Mouse (Mus musculus): ENCODE measurements around the gene Rb1. TPM values are rescaled to one million over a fixed set of nuclear protein-coding genes. Genes with fewer than 3 reads are reported as not detected.
A peak's percentile ranks its signal among the peaks of the same experiment; 100 is the strongest.

Rb1 gene
- total RNA-seq, 2 experiments from 2014 or later, result 14.4 to 20.1 TPM

- TF ChIP-seq CTCF (IDR thresholded peaks at IDR 0.05), result no peak
- Histone ChIP-seq H3K27ac (no peak overlapping the region), H3K4me3 (no peak overlapping the region)
- intact Hi-C loops (cut with DNase I), result no loop called here
- no peak for DNase-seq
Observed at GRCm38 (mm10) chr14:73250056-73250455, 75.6 kb downstream of the Rb1 start.

DNA sequence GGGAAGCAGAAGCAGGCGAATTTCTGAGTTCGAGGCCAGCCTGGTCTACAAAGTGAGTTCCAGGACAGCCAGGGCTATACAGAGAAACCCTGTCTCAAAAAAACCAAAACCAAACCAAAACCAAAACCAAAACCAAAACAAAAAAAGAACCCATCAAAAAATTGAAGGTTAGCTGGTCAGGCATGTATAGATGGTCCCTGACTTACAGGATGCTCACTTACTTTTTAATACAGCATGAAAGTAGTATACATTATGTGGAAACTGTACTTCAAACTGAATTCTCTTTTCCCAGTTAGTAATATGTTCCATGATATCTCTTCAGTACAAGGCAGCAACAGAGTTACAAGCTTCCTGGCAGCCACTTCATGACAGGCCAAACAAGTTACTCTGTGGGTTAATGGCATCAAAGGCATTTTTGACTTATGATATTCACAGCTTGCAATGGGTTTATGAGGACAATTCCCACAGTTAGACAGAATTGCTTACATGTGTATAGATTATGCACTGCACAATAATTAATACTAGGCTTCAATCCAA, 81.5 kb downstream of the Rb1 start:
- intact Hi-C loops (cut with DNase I), result no loop called here
- H3K4me3 ChIP-seq, result no peak overlapping the region
- TF ChIP-seq CTCF (IDR thresholded peaks at IDR 0.05), result no peak
- H3K27ac ChIP-seq, result no peak overlapping the region
- no peak for DNase-seq

- intact Hi-C loops (cut with DNase I), result loop anchor here (5.0 to 10.0 kb wide), 4 partner anchors 47 to 235 kb away; no protein-coding TSS in a partner anchor
- Histone ChIP-seq H3K4me3 (peak overlapping the region; percentile 81), H3K27ac (peak overlapping the region; percentile 87)
- TF ChIP-seq CTCF (IDR thresholded peaks at IDR 0.05), result no peak
- no peak for DNase-seq
Observed at GRCm38 (mm10) chr14:73239857-73240256, 85.8 kb downstream of the Rb1 start.

DNA sequence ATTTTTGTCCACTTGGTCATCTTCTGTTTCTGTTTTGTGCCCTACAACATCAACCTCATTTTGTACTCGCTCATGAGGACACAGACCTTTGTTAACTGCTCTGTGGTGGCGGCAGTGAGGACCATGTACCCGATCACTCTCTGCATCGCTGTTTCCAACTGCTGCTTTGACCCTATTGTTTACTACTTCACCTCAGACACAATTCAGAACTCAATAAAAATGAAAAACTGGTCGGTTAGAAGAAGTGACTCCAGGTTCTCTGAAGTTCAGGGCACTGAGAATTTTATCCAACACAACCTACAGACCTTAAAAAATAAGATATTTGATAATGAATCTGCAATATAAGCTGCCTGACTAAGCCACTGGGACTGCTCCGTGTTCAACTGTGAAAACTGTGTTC, 86.3 kb downstream of the Rb1 start:
- intact Hi-C loops (cut with DNase I), result loop anchor here (5.0 to 10.0 kb wide), 4 partner anchors 48 to 236 kb away; no protein-coding TSS in a partner anchor
- H3K27ac ChIP-seq, result peak overlapping the region; percentile 87
- DNase-seq, result no peak
- no peak for TF ChIP-seq CTCF (IDR thresholded peaks at IDR 0.05)
- H3K4me3 ChIP-seq, result peak overlapping the region; percentile 81

GRCm38 (mm10) chr14:73238498-73239250, 86.9 kb downstream of the Rb1 start:
- no peak for TF ChIP-seq CTCF (IDR thresholded peaks at IDR 0.05)
- DNase-seq, result peak; percentile 33
- H3K27ac ChIP-seq, result peak overlapping the region; percentile 87
- intact Hi-C loops (cut with DNase I), result loop anchor here (5.0 to 10.0 kb wide), 4 partner anchors 49 to 236 kb away; no protein-coding TSS in a partner anchor
- H3K4me3 ChIP-seq, result peak overlapping the region; percentile 81

DNA sequence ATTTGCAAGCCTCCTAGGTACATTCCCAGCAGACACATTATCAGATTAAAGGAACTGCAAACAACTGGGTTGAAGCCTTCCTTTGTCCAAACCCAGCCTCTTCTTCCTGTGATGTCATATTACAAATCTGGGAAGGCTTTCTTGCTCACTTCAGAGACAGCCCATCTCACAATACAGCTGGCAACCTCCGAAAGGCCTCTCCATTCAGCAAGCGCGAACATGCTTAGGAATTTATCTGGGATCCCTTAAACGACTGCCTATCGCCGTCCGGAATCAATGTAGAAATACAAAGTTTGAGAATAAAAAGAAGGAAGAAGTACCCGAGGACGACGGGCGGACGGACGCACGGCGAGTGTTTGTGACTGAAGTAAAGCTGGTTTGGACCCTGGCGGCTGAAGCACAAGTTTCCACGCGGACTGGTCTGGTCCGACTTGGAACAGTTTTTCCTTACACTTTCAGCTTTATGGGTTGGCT, 87.7 kb downstream of the Rb1 start, which contains the start of gene Lpar6:
Gene Lpar6 (plus strand): TSS at position 48 of the 474 bp plus-strand sequence.
- TF ChIP-seq CTCF (IDR thresholded peaks at IDR 0.05), result peak; percentile 17; the same call in 1 of the 2 replicates
- Histone ChIP-seq H3K4me3 (peak within 1 kb of the TSS; percentile 81), H3K27ac (peak within 1 kb of the TSS; percentile 87)
- intact Hi-C loops (cut with DNase I), result loop anchor here (5.0 to 10.0 kb wide), 4 partner anchors 49 to 237 kb away; no protein-coding TSS in a partner anchor
- peak; percentile 56 for DNase-seq

GRCm38 (mm10) chr14:73234468-73235031, 91.1 kb downstream of the Rb1 start:
- Histone ChIP-seq H3K27ac (peak overlapping the region; percentile 77), H3K4me3 (no peak overlapping the region)
- DNase-seq, result no peak
- intact Hi-C loops (cut with DNase I), result loop anchor here (5.0 to 10.0 kb wide), 4 partner anchors 53 to 240 kb away; no protein-coding TSS in a partner anchor
- no peak for TF ChIP-seq CTCF (IDR thresholded peaks at IDR 0.05)

DNA sequence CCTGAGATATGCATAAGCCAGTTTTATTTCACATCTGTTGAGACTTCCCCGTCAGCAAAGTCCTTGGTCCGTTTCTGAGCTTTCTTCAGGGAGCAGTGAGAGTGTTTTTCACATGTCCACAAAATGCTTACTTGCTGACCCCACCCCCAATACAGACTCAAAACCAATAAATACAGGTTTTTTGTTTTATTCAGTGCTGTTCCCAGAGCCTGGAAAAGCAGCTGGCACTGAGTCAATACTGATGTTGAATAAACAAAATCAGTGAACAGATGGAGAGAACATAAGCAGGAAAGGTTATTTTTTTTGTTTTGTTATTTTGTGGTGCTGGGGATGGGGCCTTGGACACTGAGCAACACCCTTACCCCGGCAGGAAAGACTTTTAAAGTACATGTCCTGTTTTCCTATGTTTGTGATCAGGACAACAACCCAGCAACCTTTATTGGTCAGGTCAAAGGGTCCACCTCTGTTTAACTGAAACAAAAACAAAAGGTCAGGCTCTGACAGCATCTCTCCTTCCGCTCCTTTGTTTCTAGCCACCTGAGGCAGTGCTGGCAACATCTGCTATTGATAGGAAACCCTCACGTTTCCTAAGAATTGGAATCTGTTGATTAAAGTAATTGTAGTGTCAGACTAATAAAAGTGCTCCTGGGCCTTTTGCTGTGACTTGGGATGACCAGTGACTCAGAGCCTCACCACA, 94.2 kb downstream of the Rb1 start:
- intact Hi-C loops (cut with DNase I), result loop anchor here (10.0 kb wide), 1 partner anchor 243 kb away; no protein-coding TSS in a partner anchor
- Histone ChIP-seq H3K27ac (peak overlapping the region; percentile 72), H3K4me3 (no peak overlapping the region)
- DNase-seq, result no peak
- no peak for TF ChIP-seq CTCF (IDR thresholded peaks at IDR 0.05)

GRCm38 (mm10) chr14:73226849-73227248, 98.8 kb downstream of the Rb1 start:
- peak overlapping the region; percentile 83 for H3K27ac ChIP-seq
- H3K4me3 ChIP-seq, result no peak overlapping the region
- no peak for DNase-seq
- TF ChIP-seq CTCF (IDR thresholded peaks at IDR 0.05), result no peak
- intact Hi-C loops (cut with DNase I), result no loop called here

- Histone ChIP-seq H3K4me3 (no peak overlapping the region), H3K27ac (peak overlapping the region; percentile 83)
- intact Hi-C loops (cut with DNase I), result no loop called here
- DNase-seq, result no peak
- TF ChIP-seq CTCF (IDR thresholded peaks at IDR 0.05), result no peak
Observed at GRCm38 (mm10) chr14:73226346-73226745, 99.3 kb downstream of the Rb1 start.

- DNase-seq, result no peak
- H3K4me3 ChIP-seq, result no peak overlapping the region
- H3K27ac ChIP-seq, result no peak overlapping the region
- intact Hi-C loops (cut with DNase I), result no loop called here
- no peak for TF ChIP-seq CTCF (IDR thresholded peaks at IDR 0.05)
Observed at GRCm38 (mm10) chr14:73222316-73222970, 103.2 kb downstream of the Rb1 start.

GRCm38 (mm10) chr14:73217062-73217461, 108.6 kb downstream of the Rb1 start:
- intact Hi-C loops (cut with DNase I), result no loop called here
- no peak overlapping the region for H3K4me3 ChIP-seq
- H3K27ac ChIP-seq, result peak overlapping the region; percentile 46; the same call in 1 of the 2 replicates
- no peak for DNase-seq
- no peak for TF ChIP-seq CTCF (IDR thresholded peaks at IDR 0.05)

All from gastrocnemius, adult 2 months (tissue).